Mouse (Mus musculus) thymus, postnatal 4 days (tissue): Measurements from ENCODE around the gene 9930021J03Rik.
A peak's percentile ranks its signal among the peaks of the same experiment; 100 is the strongest.

Experiments
- DNase-seq: peaks from one replicate; pipeline ENCODE4 v3.0.0; 2021

9930021J03Rik gene

GRCm38 (mm10) chr19:29683844-29684540 lies 121.8 kb downstream of the 9930021J03Rik start:
- peak; percentile 90 for DNase-seq

DNA sequence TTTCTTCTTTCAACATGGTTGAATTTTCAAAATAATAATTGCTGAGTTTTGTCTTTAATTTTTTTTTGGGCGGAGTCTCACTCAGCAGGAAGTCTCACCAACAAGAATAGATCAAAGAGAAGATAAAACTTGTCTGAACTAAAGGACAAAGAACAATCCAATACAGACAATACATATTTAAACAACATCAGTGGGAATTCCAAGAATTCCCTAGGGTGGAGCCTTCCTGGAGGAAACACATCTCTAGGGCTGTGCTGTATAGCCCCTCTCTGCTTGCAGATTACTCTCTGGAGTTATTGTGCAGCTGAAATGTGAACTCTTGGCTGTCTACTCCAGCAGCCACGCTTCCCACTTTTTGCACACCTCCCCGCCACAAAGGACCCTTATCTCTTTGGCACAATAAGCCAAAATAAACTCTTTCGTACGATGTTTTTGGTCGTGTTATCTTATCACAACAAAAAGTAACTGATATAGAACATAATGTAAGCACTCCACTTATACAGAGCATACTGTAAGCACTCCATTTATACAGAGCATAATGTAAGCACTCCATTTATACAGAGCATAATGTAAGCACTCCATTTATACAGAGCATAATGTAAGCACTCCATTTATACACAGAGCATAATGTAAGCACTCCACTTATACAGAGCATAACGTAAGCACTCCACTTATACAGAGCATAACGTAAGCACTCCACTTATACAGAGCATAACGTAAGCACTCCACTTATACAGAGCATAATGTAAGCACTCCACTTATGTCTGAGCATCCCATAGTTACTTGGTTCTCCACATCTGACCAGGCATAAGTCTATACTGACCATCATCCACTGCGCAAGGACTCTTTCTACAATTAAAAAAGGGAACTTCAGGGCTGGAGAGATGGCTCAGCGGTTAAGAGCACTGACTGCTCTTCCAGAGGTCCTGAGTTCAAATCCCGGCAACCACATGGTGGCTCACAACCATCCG lies 125.3 kb downstream of the 9930021J03Rik start:
- DNase-seq = no peak

- no peak for DNase-seq
Measured at GRCm38 (mm10) chr19:29678181-29678778, 127.5 kb downstream of the 9930021J03Rik start.

GRCm38 (mm10) chr19:29676479-29677193 lies 129.2 kb downstream of the 9930021J03Rik start:
- DNase-seq = no peak

GRCm38 (mm10) chr19:29675562-29676078 lies 130.2 kb downstream of the 9930021J03Rik start:
- DNase-seq = no peak

DNA sequence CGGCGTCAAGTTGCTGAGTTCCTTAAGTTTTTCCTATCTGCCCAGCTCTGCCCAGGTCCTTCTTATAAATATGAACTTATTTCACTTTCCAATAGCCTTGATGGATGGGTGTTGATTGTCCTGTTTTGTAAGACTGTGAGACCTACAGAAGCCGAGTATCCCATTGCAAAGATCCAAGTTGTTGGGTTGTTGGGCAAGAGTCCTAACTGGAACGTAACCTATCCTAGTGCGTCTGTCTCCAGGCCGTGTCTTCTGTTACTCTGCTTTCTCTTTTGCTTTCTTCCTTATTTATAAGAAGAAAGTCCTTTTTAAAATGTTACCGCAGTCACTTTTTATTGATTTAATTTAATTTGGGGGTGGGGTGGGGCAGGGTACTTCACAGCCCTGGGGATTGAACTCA lies 130.8 kb downstream of the 9930021J03Rik start:
- DNase-seq = no peak

- no peak for DNase-seq
Measured at GRCm38 (mm10) chr19:29672660-29673059, 133.1 kb downstream of the 9930021J03Rik start.

DNA sequence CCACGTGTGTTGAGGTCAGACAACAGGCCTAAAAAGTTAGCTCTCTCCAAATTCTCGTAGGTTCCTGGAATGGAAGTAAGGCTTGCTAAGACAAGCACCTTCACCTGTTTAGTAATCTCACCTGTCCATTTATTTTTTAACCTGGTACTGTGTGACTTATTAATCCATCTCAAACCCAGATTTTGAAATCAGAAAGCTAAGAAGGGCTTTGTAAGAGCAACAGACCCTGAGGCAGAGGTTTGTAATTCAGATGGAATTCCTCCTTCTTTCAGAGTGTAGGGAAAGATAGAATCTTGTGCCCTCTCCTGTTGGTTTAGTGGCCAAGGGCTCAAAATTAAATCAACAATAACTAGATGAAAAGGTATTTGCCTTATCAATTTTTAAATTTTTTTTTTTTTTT lies 134.6 kb downstream of the 9930021J03Rik start:
- no peak for DNase-seq

DNA sequence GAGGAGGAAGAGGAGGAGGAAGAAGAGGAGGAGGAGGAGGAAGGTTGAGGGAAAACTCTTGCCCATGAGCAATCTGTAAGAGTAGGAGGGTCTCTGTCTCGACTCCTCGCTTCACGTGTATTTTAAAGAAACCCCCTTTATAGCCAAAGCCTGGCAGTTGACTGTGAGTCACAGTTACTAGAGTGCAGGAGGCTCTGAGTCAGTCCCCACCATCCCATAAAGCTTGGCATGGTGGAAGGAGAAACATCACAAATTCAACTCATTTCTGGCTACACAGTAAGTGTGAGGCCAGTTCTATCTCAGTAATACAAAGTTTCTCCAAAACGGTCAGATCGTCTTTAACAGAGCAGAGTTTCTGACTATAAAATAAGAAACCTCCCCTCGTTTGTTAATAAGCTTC lies 135.5 kb downstream of the 9930021J03Rik start:
- DNase-seq = no peak

- DNase-seq = no peak
Measured at GRCm38 (mm10) chr19:29668135-29668534, 137.7 kb downstream of the 9930021J03Rik start.

DNA sequence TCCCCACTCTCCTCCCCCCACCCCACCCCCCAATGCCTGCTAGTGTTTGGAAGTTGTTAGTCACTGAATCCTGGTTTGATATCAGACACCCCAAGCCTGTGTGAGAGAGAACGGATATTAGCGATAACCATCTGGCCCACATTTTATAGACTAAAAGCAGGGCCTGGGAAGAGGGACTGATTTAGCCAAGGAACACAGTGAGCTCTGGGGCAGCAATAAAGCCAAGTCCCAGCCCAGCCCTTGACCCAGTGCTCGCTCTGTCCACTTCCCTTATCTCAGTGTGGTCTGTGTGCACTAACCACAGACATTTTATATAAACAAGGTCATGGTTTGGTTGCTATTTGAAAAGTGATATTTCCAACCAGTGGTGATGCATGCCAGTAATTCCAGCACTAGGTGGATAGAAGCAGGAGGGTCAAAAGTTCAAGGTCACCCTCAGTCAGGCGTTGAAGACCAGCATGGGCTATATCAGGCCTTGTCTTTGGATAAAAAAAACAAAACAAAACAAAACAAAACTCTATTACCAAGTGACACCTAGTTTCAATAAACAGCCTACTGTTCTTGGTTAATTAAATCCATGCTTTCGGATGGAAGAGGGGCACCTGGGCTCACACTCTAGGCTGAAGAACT lies 138.7 kb downstream of the 9930021J03Rik start:
- DNase-seq = no peak

- no peak for DNase-seq
Measured at GRCm38 (mm10) chr19:29666164-29666563, 139.6 kb downstream of the 9930021J03Rik start.

GRCm38 (mm10) chr19:29664934-29665333 lies 140.9 kb downstream of the 9930021J03Rik start:
- no peak for DNase-seq
